Mouse (Mus musculus) erythroblast, adult 5-6 weeks (primary cell): ENCODE measurements around the gene Neurog1. TPM values are rescaled to one million over a fixed set of nuclear protein-coding genes. Genes with fewer than 3 reads are reported as not detected.

ENCODE experiments used
- ATAC-seq: replicated peaks from 2 replicates; pipeline ENCODE4 v1.8.0; 2016; ENCODE audit warnings: moderate number of reproducible peaks, mild to moderate bottlenecking, moderate TSS enrichment, inconsistent platforms; ENCODE audit not compliant: poor library complexity, low FRiP score, severe bottlenecking
- total RNA-seq, 2 experiments: library from RNA; stranded (forward) in 1 of 2; stranded (reverse) in 1 of 2; fragments of 150-400 nt in 1 of 2; fragments of 200-764, 138-1000 nt in 1 of 2; gene quantifications; 2 replicates each; pipeline versions ENCODE4 v1.2.3 to v1.2.4; 2015 to 2017; ENCODE audit warnings: low replicate concordance in 2 of 2

Neurog1 gene
- total RNA-seq, 2 experiments from 2014 or later = not detected

DNA sequence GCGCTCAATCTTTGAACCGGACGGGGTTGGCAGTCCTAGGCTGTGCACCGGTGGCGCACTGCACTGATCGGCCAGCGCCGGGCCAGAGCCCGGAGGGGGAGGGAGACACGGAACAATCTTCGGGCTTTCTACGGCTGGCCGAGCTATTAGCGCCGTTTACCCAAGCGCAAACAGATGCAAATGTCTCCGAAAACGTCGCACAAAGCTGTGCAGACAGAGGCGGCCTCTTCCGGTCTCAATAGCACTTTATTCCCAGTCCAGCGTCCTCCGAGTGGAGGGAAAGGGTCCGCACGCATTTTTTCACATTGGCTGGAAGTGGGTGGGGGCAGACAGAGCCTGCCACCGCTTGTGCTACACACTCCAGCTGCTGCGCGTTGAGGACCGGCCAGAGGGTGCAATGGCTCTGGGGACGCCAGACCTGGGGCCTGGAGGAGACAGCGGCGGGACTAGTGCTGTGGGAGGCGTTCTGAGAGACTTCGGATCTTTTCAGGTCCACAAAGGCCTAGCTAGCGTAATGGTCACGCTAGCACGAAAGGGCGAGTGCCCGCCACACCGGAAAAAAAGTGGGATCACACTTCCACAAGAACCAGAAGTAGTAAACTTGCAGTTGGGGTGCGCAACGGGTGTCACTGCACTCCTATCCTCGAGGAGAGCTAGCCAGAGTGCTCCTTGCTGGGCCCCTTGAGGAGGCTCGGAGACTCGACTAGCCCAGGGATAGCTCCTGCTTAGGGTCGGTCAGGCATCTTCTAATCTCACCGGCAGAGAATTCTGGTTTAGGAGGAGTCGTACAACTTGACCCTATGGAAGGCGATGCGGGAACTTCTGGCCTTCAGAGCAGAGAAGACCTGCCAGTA is 29.7 kb downstream of the Neurog1 start:
- ATAC-seq = no peak

DNA sequence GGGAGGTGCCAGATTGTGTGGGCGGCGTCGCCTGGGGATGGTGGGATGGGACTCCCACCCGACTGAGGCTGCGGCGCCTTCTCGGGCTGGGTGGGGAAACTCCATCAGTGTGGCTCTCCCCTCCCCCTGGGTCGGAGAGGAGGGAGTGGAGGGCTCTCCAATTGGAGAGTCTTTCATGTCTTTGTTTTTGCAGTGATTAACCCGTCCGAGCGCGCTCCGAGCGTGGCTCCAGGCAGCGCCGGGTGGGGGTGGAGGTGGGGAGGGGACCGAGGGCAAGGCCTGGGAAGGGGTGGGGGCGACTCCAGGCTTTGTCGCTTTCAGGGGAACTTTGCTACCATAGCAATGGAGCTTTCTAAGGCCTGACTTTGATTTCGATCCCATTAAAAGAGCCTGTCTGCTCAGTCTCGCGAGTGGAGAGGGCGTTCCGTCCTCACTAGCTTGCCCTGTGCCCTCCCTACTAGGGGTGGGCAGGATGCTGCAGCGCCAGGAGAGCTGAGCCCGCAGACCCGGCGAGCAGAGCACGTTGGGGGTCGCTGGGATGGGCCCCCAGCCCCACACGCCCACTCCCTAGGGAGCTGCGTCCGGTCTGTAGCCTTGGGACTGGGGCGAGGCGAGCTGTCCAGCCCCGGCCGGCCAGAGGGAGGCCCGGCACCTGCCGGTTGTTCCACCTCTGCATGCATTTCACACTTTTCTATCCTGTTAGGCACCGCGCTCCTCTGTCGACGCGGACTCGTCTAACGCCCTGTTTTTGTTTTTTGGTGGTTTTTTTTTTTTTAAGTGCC is 30.6 kb downstream of the Neurog1 start:
- no peak for ATAC-seq

DNA sequence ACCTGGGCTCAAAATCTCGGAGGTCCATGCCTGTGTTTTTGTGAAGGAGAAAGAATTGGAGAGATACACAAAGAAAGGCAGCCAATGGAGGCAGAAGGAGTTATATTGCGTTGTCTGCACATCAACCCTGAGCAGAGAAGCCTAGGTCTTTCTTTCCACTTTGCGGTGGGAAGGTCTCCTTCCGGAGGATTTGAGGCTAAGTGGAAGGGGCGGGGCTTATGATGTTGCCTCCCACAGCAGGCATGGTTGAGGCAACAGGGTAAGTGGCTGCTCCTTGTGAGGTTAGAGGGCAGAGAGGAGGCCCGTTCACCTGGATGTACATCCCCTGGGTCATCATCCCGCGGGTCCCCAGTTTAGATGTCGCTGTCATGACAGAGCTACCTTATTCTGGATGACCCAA is 32.7 kb downstream of the Neurog1 start:
- no peak for ATAC-seq

GRCm38 (mm10) chr13:56216090-56216489 is 35.9 kb downstream of the Neurog1 start:
- no peak for ATAC-seq

DNA sequence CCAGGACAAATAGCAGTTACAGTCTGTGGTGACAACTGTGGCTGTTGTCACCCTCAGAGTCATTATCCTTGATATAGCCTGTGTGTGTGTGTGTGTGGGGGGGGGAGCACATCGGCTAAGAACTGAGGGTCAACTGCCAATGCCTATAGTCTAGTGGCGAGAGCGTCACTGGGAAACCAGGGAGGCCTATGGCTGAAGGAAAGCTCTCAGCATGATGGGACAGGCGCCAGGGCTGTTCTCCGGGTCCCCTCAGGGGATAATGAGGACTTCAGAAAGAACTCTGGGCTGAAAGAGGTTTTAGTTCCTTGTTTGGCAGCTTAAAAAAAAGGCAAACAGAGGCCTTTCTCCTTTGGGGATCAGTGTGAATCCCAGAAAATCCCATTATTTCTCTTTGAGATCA is 37.3 kb downstream of the Neurog1 start:
- ATAC-seq = no peak

GRCm38 (mm10) chr13:56209067-56209411 is 42.9 kb downstream of the Neurog1 start:
- ATAC-seq = no peak

- ATAC-seq = no peak
These were observed 43.5 kb downstream of the Neurog1 start for GRCm38 (mm10) chr13:56208225-56209066.

Other genes with a start within 250 kb of the Neurog1 start
- 54.5 and 67.6 TPM in 2 replicates for gene H2afy, start 115.8 kb downstream of the Neurog1 start, total RNA-seq (2015; ENCODE audit: low replicate concordance)
- gene H2afy, start 115.8 kb downstream of the Neurog1 start, total RNA-seq (2017; ENCODE audit: low replicate concordance) = 88.9 and 102 TPM in 2 replicates
- gene Tifab, start 73.3 kb downstream of the Neurog1 start, total RNA-seq (2015; ENCODE audit: low replicate concordance) = 8.4 and 18.3 TPM in 2 replicates
- gene Tifab, start 73.3 kb downstream of the Neurog1 start, total RNA-seq (2017; ENCODE audit: low replicate concordance) = 10.9 and 16.3 TPM in 2 replicates
- gene Cxcl14, start 44.4 kb upstream of the Neurog1 start, total RNA-seq (2015; ENCODE audit: low replicate concordance) = 0.84 TPM in 1 of 2 replicates, not detected in the other
- gene Cxcl14, start 44.4 kb upstream of the Neurog1 start, total RNA-seq (2017; ENCODE audit: low replicate concordance) = 0.42 and 0.51 TPM in 2 replicates
- gene Gm3045, start 174.4 kb upstream of the Neurog1 start, total RNA-seq (2015; ENCODE audit: low replicate concordance) = not detected in 2 replicates
- gene Gm3045, start 174.4 kb upstream of the Neurog1 start, total RNA-seq (2017; ENCODE audit: low replicate concordance) = not detected in 2 replicates
- gene Slc25a48, start 186.2 kb upstream of the Neurog1 start, total RNA-seq (2015; ENCODE audit: low replicate concordance) = not detected in 2 replicates
- not detected in 2 replicates for gene Slc25a48, start 186.2 kb upstream of the Neurog1 start, total RNA-seq (2017; ENCODE audit: low replicate concordance)
- gene Il9, start 230.1 kb upstream of the Neurog1 start, total RNA-seq (2015; ENCODE audit: low replicate concordance) = not detected in 2 replicates
- gene Il9, start 230.1 kb upstream of the Neurog1 start, total RNA-seq (2017; ENCODE audit: low replicate concordance) = not detected in 2 replicates